Mouse (Mus musculus) midbrain, postnatal 0 days (tissue): ENCODE data around the gene Rpl3l. TPM values are rescaled to one million over a fixed set of nuclear protein-coding genes. Genes with fewer than 3 reads are reported as not detected.

Experiments
- ATAC-seq: fragments of 200-750 bp; cut with Nextera tagmentation; 2 replicates; pipeline ENCODE4 v1.8.0; 2017; ENCODE audit warnings: moderate number of reproducible peaks, mild to moderate bottlenecking, moderate TSS enrichment, moderate library complexity; ENCODE audit not compliant: low FRiP score
- DNase-seq: peaks from one replicate; pipeline ENCODE4 v3.0.0-alpha.2; 2015; ENCODE audit warnings: low spot score
- H3K27ac ChIP-seq: fragments of 300-500 bp; sonication (generic); 2 replicates; pipeline ENCODE4 v1.5.1; 2014; ENCODE audit warnings: low read depth, mild to moderate bottlenecking, low read length, mixed read lengths
- H3K27me3 ChIP-seq: fragments of 300-500 bp; sonication (generic); 2 replicates; pipeline ENCODE4 v1.6.1; 2014; ENCODE audit warnings: low read length, control low read depth, mixed read lengths; ENCODE audit not compliant: insufficient read depth
- H3K36me3 ChIP-seq: fragments of 300-500 bp; sonication (generic); 2 replicates; pipeline ENCODE4 v1.6.1; 2014; ENCODE audit warnings: low read length, control low read depth, mixed read lengths; ENCODE audit not compliant: insufficient read depth
- H3K4me1 ChIP-seq: fragments of 300-500 bp; sonication (generic); 2 replicates; pipeline ENCODE4 v1.6.1; 2014; ENCODE audit warnings: mild to moderate bottlenecking, control low read depth, antibody characterized with exemption, low read length, mixed read lengths; ENCODE audit not compliant: insufficient read depth
- H3K4me2 ChIP-seq: fragments of 300-500 bp; sonication (generic); 2 replicates; pipeline ENCODE4 v1.6.1; 2014; ENCODE audit warnings: low read depth, mild to moderate bottlenecking, low read length, mixed read lengths; ENCODE audit not compliant: poor library complexity, severe bottlenecking
- H3K4me3 ChIP-seq: fragments of 300-500 bp; sonication (generic); 2 replicates; pipeline ENCODE4 v1.5.1; 2014; ENCODE audit warnings: low read depth, mild to moderate bottlenecking, low read length, moderate library complexity
- H3K9ac ChIP-seq: fragments of 300-500 bp; sonication (generic); replicated peaks from 2 replicates; pipeline ENCODE4 v1.6.1; 2014; ENCODE audit warnings: mild to moderate bottlenecking, low read length, moderate library complexity, mixed read lengths; ENCODE audit not compliant: poor library complexity, severe bottlenecking
- H3K9me3 ChIP-seq: fragments of 300-500 bp; sonication (generic); 2 replicates; pipeline ENCODE4 v1.6.1; 2016; ENCODE audit warnings: low read length, control low read depth
- CTCF ChIP-seq: IDR thresholded peaks from 2 replicates; pipeline ENCODE4 v1.5.1; 2016; ENCODE audit warnings: antibody characterized with exemption, mild to moderate bottlenecking
- WGBS: fragments of 180-500 bp; shearing (Covaris S2); extraction: QIAGEN DNeasy Blood & Tissue Kit; methylation state at CpG from one replicate; pipeline ENCODE4 v1.1.7; 2014; 5-methylcytosine and 5-hydroxymethylcytosine counted together
- polyA plus RNA-seq: library from polyadenylated mRNA; unstranded; fragments of >200 nt; fragmentation: Nextera tagmentation; extraction: Ambion mirVana; gene quantifications from 2 replicates; pipeline ENCODE4 v1.2.1, GENCODE M21; 2015
- total RNA-seq: library from RNA; depleted of rRNA; stranded (reverse); fragments of >200 nt; gene quantifications from 2 replicates; pipeline ENCODE4 v1.2.3, GENCODE M21; 2014

The Rpl3l gene
- total and polyA plus RNA-seq, 2 experiments from 2014 or later: 0.37 TPM; not detected in 1

DNA sequence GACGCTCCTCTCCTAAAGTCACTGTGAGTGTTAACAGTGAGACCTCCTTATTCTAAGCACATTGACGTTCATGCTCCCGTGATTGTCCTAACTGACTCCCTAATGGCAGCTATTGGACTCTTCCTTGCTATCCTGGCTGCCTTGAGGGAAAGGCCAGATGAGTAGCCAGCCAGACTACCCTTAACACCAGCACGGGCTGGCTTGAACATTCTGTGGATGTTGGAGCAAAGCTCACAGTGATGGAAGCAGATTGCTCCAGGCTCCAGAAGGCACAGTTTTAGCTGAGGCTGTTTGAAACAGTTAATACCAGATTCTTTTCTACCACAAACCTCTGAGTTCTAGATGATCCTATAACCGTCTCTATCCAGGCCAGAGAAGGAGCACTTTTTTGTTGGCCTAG, 16.3 kb downstream of the Rpl3l start:
- no peak overlapping the region for H3K4me2 ChIP-seq
- no peak overlapping the region for H3K9ac ChIP-seq
- ATAC-seq: no peak
- WGBS: 76% methylated on average over 5 of the region's 5 CpGs
- no peaks in the 10 kb centered on the region for H3K27me3 ChIP-seq
- no peaks in the 10 kb centered on the region for H3K4me1 ChIP-seq
- H3K27ac ChIP-seq: no peak overlapping the region
- no peak for DNase-seq
- no peaks in the 10 kb centered on the region for H3K9me3 ChIP-seq
- no peak for TF ChIP-seq CTCF
- 0 out of 2 replicates have a peak, but pooled peaks cover 3% of the 10 kb centered on the region for H3K36me3 ChIP-seq
- no peak overlapping the region for H3K4me3 ChIP-seq

GRCm38 (mm10) chr17:24744381-24744780, 16.8 kb downstream of the Rpl3l start:
- Histone ChIP-seq H3K4me2 (no peak overlapping the region), H3K27ac (no peak overlapping the region), H3K4me3 (no peak overlapping the region), H3K27me3 (no peaks in the 10 kb centered on the region), H3K4me1 (no peaks in the 10 kb centered on the region), H3K9me3 (no peaks in the 10 kb centered on the region), H3K36me3 (0 out of 2 replicates have a peak, but pooled peaks cover 3% of the 10 kb centered on the region), H3K9ac (no peak overlapping the region)
- 76% methylated on average over 3 of the region's 3 CpGs for WGBS
- no peak for TF ChIP-seq CTCF
- no peak for ATAC-seq
- no peak for DNase-seq

GRCm38 (mm10) chr17:24745526-24746497, 18.2 kb downstream of the Rpl3l start:
- H3K9ac ChIP-seq: no peak overlapping the region
- H3K36me3 ChIP-seq: 0 out of 2 replicates have a peak, but pooled peaks cover 3% of the 10 kb centered on the region
- no peak overlapping the region; the same call in 1 of the 2 replicates for H3K27ac ChIP-seq
- TF ChIP-seq CTCF: peak; percentile 95
- no peak overlapping the region for H3K4me3 ChIP-seq
- no peak overlapping the region for H3K4me2 ChIP-seq
- whole genome bisulfite sequencing: 20% methylated on average over 7 of the region's 7 CpGs
- H3K27me3 ChIP-seq: peaks cover 10% of the 10 kb centered on the region
- no peaks in the 10 kb centered on the region for H3K9me3 ChIP-seq
- DNase-seq (peak; percentile 95), ATAC-seq (peak; percentile 73)
- H3K4me1 ChIP-seq: no peaks in the 10 kb centered on the region

DNA sequence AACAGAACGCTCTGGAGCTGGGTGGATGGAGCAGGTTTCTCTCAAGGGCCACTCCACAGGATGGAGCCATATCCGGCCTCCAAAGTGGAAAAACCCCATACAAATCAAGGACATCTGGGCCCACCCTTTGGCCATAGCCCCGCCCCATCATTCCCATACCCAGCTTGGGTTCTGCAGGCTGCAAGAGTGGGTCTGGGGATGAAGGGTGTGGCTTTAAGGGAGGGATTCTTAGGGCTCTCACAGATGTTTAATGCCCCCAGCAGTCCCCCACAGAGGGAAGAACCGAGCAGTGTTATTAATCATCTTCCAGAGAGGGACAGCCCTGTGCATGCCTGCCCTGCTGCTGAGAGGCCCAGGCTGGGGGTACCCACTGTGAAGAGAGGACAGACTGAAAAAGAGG, 19.4 kb downstream of the Rpl3l start:
- Histone ChIP-seq H3K9me3 (no peaks in the 10 kb centered on the region), H3K27ac (no peak overlapping the region), H3K4me1 (no peaks in the 10 kb centered on the region), H3K27me3 (peaks cover 21% of the 10 kb centered on the region), H3K4me2 (no peak overlapping the region), H3K36me3 (0 out of 2 replicates have a peak, but pooled peaks cover 3% of the 10 kb centered on the region), H3K9ac (no peak overlapping the region), H3K4me3 (no peak overlapping the region)
- no peak for TF ChIP-seq CTCF
- ATAC-seq: no peak
- 40% methylated on average over 4 of the region's 4 CpGs for WGBS
- DNase-seq: no peak

DNA sequence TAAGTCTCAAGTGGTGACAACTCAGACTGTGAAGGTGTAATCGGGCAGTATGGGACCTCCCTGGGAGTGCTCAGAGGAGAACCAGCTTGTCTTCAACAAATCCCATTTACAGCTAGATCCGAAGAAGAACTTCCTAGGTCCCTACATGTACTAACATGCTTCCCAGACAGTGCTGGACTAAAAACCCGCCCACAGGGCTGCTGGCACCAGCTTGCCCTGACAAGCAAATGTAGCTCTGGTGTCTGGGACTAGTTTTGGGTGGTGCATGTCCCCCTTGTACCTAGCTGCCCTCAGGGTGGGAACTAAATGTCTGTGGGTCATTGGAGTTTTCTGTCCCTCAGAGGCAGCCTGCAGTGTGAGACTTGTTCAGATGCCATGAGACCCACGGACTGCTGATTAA, 23.9 kb downstream of the Rpl3l start:
- no peak for ATAC-seq
- H3K9ac ChIP-seq: no peak overlapping the region
- no peak for TF ChIP-seq CTCF
- H3K4me2 ChIP-seq: no peak overlapping the region
- no peaks in the 10 kb centered on the region for H3K9me3 ChIP-seq
- no peak overlapping the region for H3K4me3 ChIP-seq
- no peak for DNase-seq
- no peak overlapping the region for H3K27ac ChIP-seq
- 0 out of 2 replicates have a peak, but pooled peaks cover 3% of the 10 kb centered on the region for H3K4me1 ChIP-seq
- WGBS: 13% methylated on average over 4 of the region's 4 CpGs
- H3K36me3 ChIP-seq: no peaks in the 10 kb centered on the region
- peaks cover 58% of the 10 kb centered on the region for H3K27me3 ChIP-seq
